ENCODE assay signal across 7 mouse cellular contexts in genomic region chr16:76372941-76373561, GRCm38 (mm10). TPM values are rescaled to one million over a fixed set of nuclear protein-coding genes. Genes with fewer than 3 reads are reported as not detected.
DNase-seq lines count a peak whose midpoint lies in the region; ATAC-seq lines count a peak whose summit lies in the region.

No protein-coding gene starts in this region.

- peak; percentile 94 for DNase-seq in adrenal gland, adult 2 months
- DNase-seq in embryo, embryonic 11.5 days (ENCODE audit: low read depth, low spot score) = peak; percentile 83
- DNase-seq in gastrocnemius, postnatal 36 days = peak; percentile 78 to 85
- peak; percentile 88 for DNase-seq in limb, embryonic 10.5 days (ENCODE audit: low spot score)
- DNase-seq in skeletal muscle tissue, adult 2 months (ENCODE audit: low read depth, low spot score) = peak; percentile 91

- H3K4me1 ChIP-seq in intestine, embryonic 16.5 days (ENCODE audit: control insufficient read depth, insufficient read depth, low read length) = peaks cover 10% of the 10 kb centered on the region
- H3K4me1 ChIP-seq in limb, embryonic 10.5 days = peaks cover 31% of the 10 kb centered on the region
- peaks cover 17% of the 10 kb centered on the region for H3K4me1 ChIP-seq in midbrain, embryonic 12.5 days

- no peaks in the 10 kb centered on the region for H3K36me3 ChIP-seq in intestine, embryonic 16.5 days (ENCODE audit: control insufficient read depth, insufficient read depth, low read length)
- H3K36me3 ChIP-seq in limb, embryonic 10.5 days = no peaks in the 10 kb centered on the region
- no peaks in the 10 kb centered on the region for H3K36me3 ChIP-seq in midbrain, embryonic 12.5 days

- peak overlapping the region; percentile 96 for H3K9ac ChIP-seq in intestine, embryonic 16.5 days (ENCODE audit: low read depth, low read length)
- H3K9ac ChIP-seq in midbrain, embryonic 12.5 days (replicated peaks) = peak overlapping the region; percentile 88

- ATAC-seq in intestine, embryonic 16.5 days = peak; percentile 92
- peak; percentile 91 for ATAC-seq in midbrain, embryonic 12.5 days (ENCODE audit: low FRiP score, low read depth)

- intact Hi-C loops in gastrocnemius, postnatal 36 days (cut with DNase I) = loop anchor here (2.0 to 10.0 kb wide), 4 partner anchors 34 to 392 kb away; no protein-coding TSS in a partner anchor

- H3K4me2 ChIP-seq in intestine, embryonic 16.5 days (ENCODE audit: low read depth, low read length) = peak overlapping the region; percentile 79
- H3K4me2 ChIP-seq in midbrain, embryonic 12.5 days (replicated peaks) = peak overlapping the region; percentile 60

- H3K27me3 ChIP-seq in intestine, embryonic 16.5 days (replicated peaks; ENCODE audit: control insufficient read depth, insufficient read depth, low read length) = no peaks in the 10 kb centered on the region
- no peaks in the 10 kb centered on the region for H3K27me3 ChIP-seq in limb, embryonic 10.5 days (ENCODE audit: low read depth, poor library complexity, severe bottlenecking)
- H3K27me3 ChIP-seq in midbrain, embryonic 12.5 days = 0 out of 2 replicates have a peak, but pooled peaks cover 2% of the 10 kb centered on the region

- peak overlapping the region; percentile 99 for H3K27ac ChIP-seq in intestine, embryonic 16.5 days (ENCODE audit: low read length)
- peak overlapping the region; percentile 99 for H3K27ac ChIP-seq in limb, embryonic 10.5 days
- H3K27ac ChIP-seq in midbrain, embryonic 12.5 days (replicated peaks) = peak overlapping the region; percentile 97

- H3K9me3 ChIP-seq in intestine, embryonic 16.5 days (ENCODE audit: control insufficient read depth, low read length) = no peaks in the 10 kb centered on the region
- no peaks in the 10 kb centered on the region for H3K9me3 ChIP-seq in limb, embryonic 10.5 days (replicated peaks)
- H3K9me3 ChIP-seq in midbrain, embryonic 12.5 days = no peaks in the 10 kb centered on the region

- WGBS in intestine, embryonic 16.5 days = under 1% methylated on average over 69 of the region's 70 CpGs
- under 1% methylated on average over 70 of the region's 70 CpGs for WGBS in limb, embryonic 10.5 days
- under 1% methylated on average over 53 of the region's 70 CpGs for WGBS in midbrain, embryonic 12.5 days

- peak overlapping the region; percentile 89 for H3K4me3 ChIP-seq in intestine, embryonic 16.5 days (ENCODE audit: low read length)
- H3K4me3 ChIP-seq in limb, embryonic 10.5 days = peak overlapping the region; percentile 86
- peak overlapping the region; percentile 84 for H3K4me3 ChIP-seq in midbrain, embryonic 12.5 days

RNA-seq across cellular contexts. Expression of gene Nrip1, which starts 0.6 kb away (rescaled TPM):
- total RNA-seq in adrenal gland, adult 2 months (2021) = 10 to 100 TPM; 80.3 to 95.3 TPM
- 7.6 and 7.7 TPM in 2 replicates for polyA plus RNA-seq in adrenal gland, adult 2 months (2012; rRNA removed)
- total RNA-seq in gastrocnemius, postnatal 36 days (2021) = 10 to 100 TPM; 38.2 to 40.5 TPM
- polyA plus RNA-seq in intestine, embryonic 16.5 days (2015; fragmentation: Nextera tagmentation; extraction: Ambion mirVana) = 31.2 and 35.5 TPM in 2 replicates
- 37.3 and 37.9 TPM in 2 replicates for polyA plus RNA-seq in limb, embryonic 10.5 days (2016; fragmentation: Nextera tagmentation; extraction: Ambion mirVana)
- 28.7 and 30.0 TPM in 2 replicates for polyA plus RNA-seq in midbrain, embryonic 12.5 days (2016; fragmentation: Nextera tagmentation; extraction: Ambion mirVana)

Comparison
In these comparisons a context has a peak if more than half of its experiments do, and no peak if none do; other contexts are left out.
1. Peak in every context shown above with its lines: DNase-seq, ATAC-seq, H3K4me3 ChIP-seq and H3K27ac ChIP-seq.